Mouse (Mus musculus): ENCODE measurements around the gene Vmn1r152. TPM values are rescaled to one million over a fixed set of nuclear protein-coding genes. Genes with fewer than 3 reads are reported as not detected.
"Not testable (repeated sequence)": the region's sequence is repeated elsewhere in the genome, so short reads cannot be mapped to it uniquely, and the experiment has no call there.

Gene Vmn1r152
- total RNA-seq (2017): not detected in 2 replicates

DNA sequence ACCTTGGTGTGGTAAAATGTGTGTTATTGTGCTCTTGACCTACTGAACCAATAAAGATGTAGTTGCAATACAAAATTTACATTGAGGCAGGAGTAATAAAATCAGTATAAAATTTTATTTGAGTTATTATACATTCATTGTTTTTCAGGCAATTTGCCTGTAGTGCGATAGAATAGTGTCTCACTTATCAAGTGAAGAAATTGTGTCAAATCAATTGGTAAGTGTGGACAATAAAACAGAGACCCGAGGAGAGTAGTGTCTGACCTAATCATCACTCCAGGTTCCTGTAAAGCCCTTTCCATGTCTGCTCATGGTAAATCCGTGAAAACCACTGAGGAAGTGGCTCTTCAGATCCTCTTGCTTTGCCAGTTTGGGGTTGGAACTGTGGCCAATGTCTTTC, at the start of gene Vmn1r152:
Vmn1r152 (plus strand) TSS at position 301 of the 400 bp plus-strand sequence.
- ATAC-seq (replicated peaks in 1 of 2; ENCODE audit: insufficient read depth in 1 of 2, low FRiP score in 2 of 2, low TSS enrichment in 1 of 2, low read depth in 1 of 2, poor library complexity in 2 of 2, severe bottlenecking in 2 of 2): not testable (repeated sequence)

GRCm38 (mm10) chr7:22499578-22499977, 23.2 kb upstream of the Vmn1r152 start, which contains the start of gene Vmn1r151:
Gene Vmn1r151 (minus strand): TSS chr7:22499678.
- ATAC-seq (replicated peaks in 1 of 2; ENCODE audit: insufficient read depth in 1 of 2, low FRiP score in 2 of 2, low TSS enrichment in 1 of 2, low read depth in 1 of 2, poor library complexity in 2 of 2, severe bottlenecking in 2 of 2): not testable (repeated sequence)

GRCm38 (mm10) chr7:22534787-22535186, 12.0 kb downstream of the Vmn1r152 start, which contains the start of gene Gm8677:
Gene Gm8677 (minus strand): TSS chr7:22534887.
- ATAC-seq (replicated peaks in 1 of 2; ENCODE audit: insufficient read depth in 1 of 2, low FRiP score in 2 of 2, low TSS enrichment in 1 of 2, low read depth in 1 of 2, poor library complexity in 2 of 2, severe bottlenecking in 2 of 2): not testable (repeated sequence)

DNA sequence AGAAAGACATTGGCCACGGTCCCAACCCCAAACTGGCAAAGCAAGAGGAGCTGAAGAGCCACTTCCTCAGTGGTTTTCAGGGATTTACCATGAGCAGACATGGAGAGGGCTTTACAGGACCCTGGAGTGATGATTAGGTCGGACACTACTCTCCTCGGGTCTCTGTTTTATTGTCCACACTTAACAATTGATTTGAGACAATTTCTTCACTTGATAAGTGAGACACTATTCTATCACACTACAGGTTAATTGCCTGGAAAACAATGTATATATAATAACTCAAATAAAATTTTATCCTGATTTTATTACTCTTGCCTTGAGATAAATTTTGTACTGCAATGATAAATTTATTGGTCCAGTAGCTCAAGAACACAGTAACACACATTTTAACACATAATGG, 42.5 kb downstream of the Vmn1r152 start, which contains the start of gene Gm4201:
Gm4201 (minus strand) TSS at position 101 of the 400 bp plus-strand sequence.
- not testable (repeated sequence) for ATAC-seq (replicated peaks in 1 of 2; ENCODE audit: insufficient read depth in 1 of 2, low FRiP score in 2 of 2, low TSS enrichment in 1 of 2, low read depth in 1 of 2, poor library complexity in 2 of 2, severe bottlenecking in 2 of 2)

Other genes with a start within 250 kb of the Vmn1r152 start
- gene Gm4187, start 193.2 kb upstream of the Vmn1r152 start, total RNA-seq (2017): not detected in 2 replicates
- gene Gm8660, start 151.9 kb upstream of the Vmn1r152 start, total RNA-seq (2017): not detected in 2 replicates
- gene Vmn1r148, start 109.4 kb upstream of the Vmn1r152 start, total RNA-seq (2017): not detected in 2 replicates
- not detected in 2 replicates for gene Vmn1r149, start 84.7 kb upstream of the Vmn1r152 start, total RNA-seq (2017)
- gene Gm10665, start 58.9 kb upstream of the Vmn1r152 start, total RNA-seq (2017): not detected in 2 replicates
- not detected in 2 replicates for gene Vmn1r151, start 23.3 kb upstream of the Vmn1r152 start, total RNA-seq (2017)
- gene Gm8677, start 11.9 kb downstream of the Vmn1r152 start, total RNA-seq (2017): not detected in 2 replicates
- not detected in 2 replicates for gene Gm4201, start 42.4 kb downstream of the Vmn1r152 start, total RNA-seq (2017)
- not detected in 2 replicates for gene Gm4565, start 65.2 kb downstream of the Vmn1r152 start, total RNA-seq (2017)
- not detected in 2 replicates for gene Vmn1r155, start 135.1 kb downstream of the Vmn1r152 start, total RNA-seq (2017)
- not detected in 2 replicates for gene Gm8693, start 169.3 kb downstream of the Vmn1r152 start, total RNA-seq (2017)
- gene Gm4567, start 196.7 kb downstream of the Vmn1r152 start, total RNA-seq (2017): not detected in 2 replicates
- not detected in 2 replicates for gene Vmn1r157, start 238.7 kb downstream of the Vmn1r152 start, total RNA-seq (2017)